Mouse (Mus musculus): ENCODE measurements around the gene Jmy.

DNA sequence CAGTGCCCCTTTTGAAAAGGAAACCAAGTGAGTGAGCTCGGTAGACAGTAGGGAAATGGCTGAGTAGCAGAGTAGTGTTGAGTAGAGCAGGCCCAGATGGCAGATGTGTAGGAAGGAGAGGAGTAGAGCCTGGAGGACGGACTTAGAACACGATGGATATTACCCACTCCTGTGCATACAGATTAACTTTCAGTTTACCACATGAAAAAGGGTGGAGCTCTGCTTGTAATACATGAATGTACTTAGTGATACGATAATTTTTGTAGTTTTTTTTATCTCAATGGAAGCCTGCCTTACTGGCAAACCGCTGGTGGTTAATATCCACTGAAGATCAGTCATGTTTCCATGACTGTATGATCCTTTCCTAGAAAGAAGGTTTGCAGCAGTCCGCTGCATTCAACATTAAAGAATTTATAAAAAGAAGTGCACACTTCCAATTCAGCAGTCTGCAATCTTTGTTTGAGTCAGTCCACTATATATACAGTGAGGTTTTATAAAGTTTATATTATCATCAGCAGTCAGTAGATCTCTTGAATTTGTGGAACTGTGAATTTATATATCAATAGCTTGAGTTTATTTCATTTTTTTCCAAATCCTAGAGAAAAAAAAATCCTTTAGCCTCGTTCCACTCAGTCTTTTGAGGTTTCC is 110.9 kb downstream of the Jmy start:
- TF ChIP-seq GATA1 (IDR thresholded peaks at IDR 0.05; ENCODE audit: borderline replicate concordance, low read length) (no peak), FLI1 (IDR thresholded peaks at IDR 0.05; ENCODE audit: low read length) (no peak)

Measured in megakaryocyte, embryonic 14.5 days (primary cell).